Mouse (Mus musculus) testis, adult 2 months (tissue): ENCODE measurements around the gene Lgmn.

Source experiments
- CTCF ChIP-seq: fragments of 200-500 bp; IDR thresholded peaks from 2 replicates; pipeline ENCODE4 v1.5.1; 2012; ENCODE audit warnings: low read depth, mild to moderate bottlenecking, inconsistent platforms, low read length, moderate library complexity; ENCODE audit not compliant: control insufficient read depth, insufficient read depth, insufficient replicate concordance
- POLR2A ChIP-seq: fragments of 200-500 bp; IDR thresholded peaks from 2 replicates; pipeline ENCODE4 v1.6.1; 2012; ENCODE audit warnings: low read depth, mild to moderate bottlenecking, inconsistent platforms, low read length, moderate library complexity; ENCODE audit not compliant: control insufficient read depth

- TF ChIP-seq CTCF (no peak), POLR2A (no peak)
Measured at GRCm38 (mm10) chr12:102424456-102424855, 15.2 kb downstream of the Lgmn start.
